Mouse (Mus musculus) heart, embryonic 13.5 days (tissue): ENCODE measurements at regions not wholly inside any gene's neighbourhood (a gene's known extent, or its start where the extent isn't known, plus 50 kb on each side); places are given as distances from the start of the nearest gene placed in this dataset.
A peak's percentile ranks its signal among the peaks of the same experiment; 100 is the strongest.

Experiments
- ATAC-seq: fragments of 200-750 bp; cut with Nextera tagmentation; 2 replicates; pipeline ENCODE4 v1.8.0; 2017; ENCODE audit warnings: moderate TSS enrichment; ENCODE audit not compliant: insufficient number of reproducible peaks, low FRiP score, low TSS enrichment; ENCODE audit errors: extremely low read depth
- H3K27ac ChIP-seq: fragments of 300-500 bp; sonication (generic); replicated peaks from 2 replicates; pipeline ENCODE4 v1.5.1; 2015; ENCODE audit warnings: moderate library complexity, mild to moderate bottlenecking, inconsistent platforms
- H3K27me3 ChIP-seq: fragments of 300-500 bp; sonication (generic); replicated peaks from 2 replicates; pipeline ENCODE4 v1.6.1; 2015; ENCODE audit warnings: mild to moderate bottlenecking, inconsistent platforms
- H3K36me3 ChIP-seq: fragments of 300-500 bp; sonication (generic); 2 replicates; pipeline ENCODE4 v1.6.1; 2015; ENCODE audit warnings: mild to moderate bottlenecking, inconsistent platforms
- H3K4me1 ChIP-seq: fragments of 300-500 bp; sonication (generic); 2 replicates; pipeline ENCODE4 v1.6.1; 2015; ENCODE audit warnings: inconsistent platforms
- H3K4me2 ChIP-seq: fragments of 300-500 bp; sonication (generic); 2 replicates; pipeline ENCODE4 v1.6.1; 2015; ENCODE audit warnings: inconsistent platforms, mild to moderate bottlenecking, moderate library complexity
- H3K4me3 ChIP-seq: fragments of 300-500 bp; sonication (generic); 2 replicates; pipeline ENCODE4 v1.5.1; 2015; ENCODE audit warnings: moderate library complexity, mild to moderate bottlenecking, inconsistent platforms
- H3K9ac ChIP-seq: fragments of 300-500 bp; sonication (generic); 2 replicates; pipeline ENCODE4 v1.6.1; 2015; ENCODE audit warnings: inconsistent platforms, mild to moderate bottlenecking, moderate library complexity
- H3K9me3 ChIP-seq: fragments of 300-500 bp; sonication (generic); 2 replicates; pipeline ENCODE4 v1.6.1; 2016; ENCODE audit warnings: inconsistent platforms
- WGBS: fragments of 180-500 bp; shearing (Covaris S2); methylation state at CpG from one replicate; pipeline ENCODE4 v1.1.7; 2015; ENCODE audit warnings: mixed read lengths; 5-methylcytosine and 5-hydroxymethylcytosine counted together

DNA sequence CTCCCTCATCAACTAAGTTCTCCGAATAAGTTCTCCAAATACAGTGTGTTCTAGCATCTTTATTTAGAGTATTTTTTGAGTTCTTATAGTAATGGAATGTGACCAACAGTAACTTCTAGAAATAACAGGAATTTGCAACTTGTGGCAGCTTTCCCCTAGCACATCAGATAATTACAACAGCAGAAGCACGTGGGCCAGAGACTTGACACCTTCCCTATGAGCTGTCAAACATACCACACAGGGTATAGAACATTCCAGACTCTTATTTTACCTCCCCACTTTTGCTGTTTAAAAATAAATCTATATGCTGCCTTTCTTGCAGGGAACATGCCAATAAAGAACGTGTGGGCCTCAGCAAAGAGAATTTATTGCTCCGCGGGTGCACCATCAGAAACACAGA, 77.4 kb upstream of the Commd8 start:
- no peak overlapping the region for H3K4me3 ChIP-seq
- no peaks in the 10 kb centered on the region for H3K4me1 ChIP-seq
- no peaks in the 10 kb centered on the region for H3K9me3 ChIP-seq
- no peak overlapping the region for H3K9ac ChIP-seq
- 75% methylated on average over 5 of the region's 5 CpGs for WGBS
- no peak for ATAC-seq
- H3K36me3 ChIP-seq: peaks cover 31% of the 10 kb centered on the region
- no peak overlapping the region for H3K4me2 ChIP-seq
- H3K27me3 ChIP-seq: no peaks in the 10 kb centered on the region
- no peak overlapping the region for H3K27ac ChIP-seq

DNA sequence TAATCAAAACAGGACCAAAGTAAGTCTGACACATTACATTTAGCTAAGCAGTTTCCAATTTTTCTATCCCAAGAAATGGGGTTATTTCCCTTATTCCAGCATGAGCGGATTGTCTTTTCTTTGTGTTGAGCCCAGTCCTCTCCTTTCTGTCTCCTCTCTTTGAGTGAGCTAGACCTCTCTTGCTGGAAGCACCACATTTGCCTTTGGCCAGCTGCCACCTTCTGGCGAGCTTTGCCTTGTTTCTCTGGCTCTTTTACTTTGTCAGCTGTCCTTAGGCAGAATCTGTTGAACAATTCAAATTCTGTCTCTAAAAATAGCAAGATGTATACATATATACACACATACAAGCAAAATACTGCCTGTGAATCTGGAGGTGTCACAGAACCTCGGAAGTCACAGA, 76.1 kb upstream of the Commd8 start:
- WGBS: 67% methylated on average over 3 of the region's 3 CpGs
- no peak for ATAC-seq
- H3K4me2 ChIP-seq: no peak overlapping the region
- no peak overlapping the region for H3K9ac ChIP-seq
- no peak overlapping the region for H3K4me3 ChIP-seq
- no peaks in the 10 kb centered on the region for H3K9me3 ChIP-seq
- H3K4me1 ChIP-seq: no peaks in the 10 kb centered on the region
- H3K27me3 ChIP-seq: no peaks in the 10 kb centered on the region
- H3K27ac ChIP-seq: no peak overlapping the region
- peaks cover 33% of the 10 kb centered on the region for H3K36me3 ChIP-seq

DNA sequence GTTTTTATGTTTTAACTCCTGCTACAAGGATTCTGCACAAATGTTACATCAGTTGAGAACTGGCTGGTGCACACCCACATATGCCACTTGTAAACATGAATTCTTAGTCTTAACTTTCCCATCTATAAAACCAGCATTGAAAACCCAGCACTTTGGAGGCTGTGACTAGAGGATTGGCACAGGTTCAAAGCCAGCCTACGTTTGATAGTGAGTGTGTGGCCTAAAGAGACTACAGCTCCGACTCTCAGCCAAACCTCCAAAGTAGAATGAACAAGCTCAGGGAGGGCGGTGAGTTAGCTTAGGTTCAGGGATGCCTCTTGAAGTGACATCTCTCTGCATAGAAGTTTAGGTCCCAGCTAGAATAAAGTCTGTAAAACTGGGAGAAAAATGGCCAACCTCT, 75.0 kb upstream of the Commd8 start:
- WGBS: 59% methylated on average over 3 of the region's 3 CpGs
- Histone ChIP-seq H3K4me2 (no peak overlapping the region), H3K36me3 (peaks cover 34% of the 10 kb centered on the region), H3K27ac (no peak overlapping the region), H3K9me3 (no peaks in the 10 kb centered on the region), H3K4me3 (no peak overlapping the region), H3K4me1 (no peaks in the 10 kb centered on the region), H3K27me3 (no peaks in the 10 kb centered on the region), H3K9ac (no peak overlapping the region)
- ATAC-seq: no peak

DNA sequence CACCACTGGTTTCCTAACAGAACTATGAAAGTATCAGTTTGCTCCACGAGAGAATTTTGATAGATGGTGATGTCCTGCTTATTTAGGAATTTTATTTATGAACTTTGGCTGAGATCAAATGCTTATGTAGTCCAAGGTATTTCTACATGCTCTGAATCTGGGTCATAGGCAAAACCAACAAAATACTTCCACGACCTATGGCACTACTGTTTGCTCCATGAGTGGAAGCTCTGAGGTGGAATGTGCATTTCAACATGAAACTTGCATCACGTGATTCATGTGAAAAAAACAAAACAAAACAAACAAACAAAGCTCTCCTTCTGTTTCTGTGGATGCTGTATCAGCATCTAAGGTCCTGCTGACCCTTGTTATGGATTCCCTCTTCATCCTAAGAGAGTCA, 73.5 kb upstream of the Commd8 start:
- Histone ChIP-seq H3K4me2 (no peak overlapping the region), H3K4me1 (no peaks in the 10 kb centered on the region), H3K9me3 (no peaks in the 10 kb centered on the region), H3K36me3 (peaks cover 20% of the 10 kb centered on the region), H3K27ac (no peak overlapping the region), H3K4me3 (no peak overlapping the region), H3K9ac (no peak overlapping the region), H3K27me3 (no peaks in the 10 kb centered on the region)
- WGBS: 78% methylated on average over 3 of the region's 3 CpGs
- no peak for ATAC-seq

DNA sequence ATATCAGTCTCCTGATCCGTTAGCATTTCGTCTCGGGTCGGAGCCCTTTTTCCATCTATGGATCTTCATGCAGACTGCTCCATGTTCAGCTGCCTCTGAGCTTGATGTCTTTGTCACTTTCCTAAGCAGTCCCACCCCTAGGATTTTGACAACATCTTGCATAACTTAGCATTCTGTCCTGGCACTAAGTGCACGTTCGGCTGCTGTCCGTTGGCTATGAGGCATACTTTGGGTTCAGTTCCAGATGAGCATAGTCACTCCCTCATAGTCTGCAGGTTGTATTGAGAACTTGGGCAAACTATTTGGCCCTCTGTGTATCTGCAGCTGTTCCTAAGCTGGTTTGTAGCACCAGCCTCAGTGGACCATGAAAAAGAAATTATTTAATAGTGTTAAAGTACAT, 72.3 kb upstream of the Commd8 start:
- ATAC-seq: no peak
- 87% methylated on average over 7 of the region's 7 CpGs for WGBS
- Histone ChIP-seq H3K4me2 (no peak overlapping the region), H3K36me3 (peaks cover 17% of the 10 kb centered on the region), H3K9me3 (no peaks in the 10 kb centered on the region), H3K27ac (no peak overlapping the region), H3K27me3 (no peaks in the 10 kb centered on the region), H3K4me3 (no peak overlapping the region), H3K9ac (no peak overlapping the region), H3K4me1 (no peaks in the 10 kb centered on the region)

DNA sequence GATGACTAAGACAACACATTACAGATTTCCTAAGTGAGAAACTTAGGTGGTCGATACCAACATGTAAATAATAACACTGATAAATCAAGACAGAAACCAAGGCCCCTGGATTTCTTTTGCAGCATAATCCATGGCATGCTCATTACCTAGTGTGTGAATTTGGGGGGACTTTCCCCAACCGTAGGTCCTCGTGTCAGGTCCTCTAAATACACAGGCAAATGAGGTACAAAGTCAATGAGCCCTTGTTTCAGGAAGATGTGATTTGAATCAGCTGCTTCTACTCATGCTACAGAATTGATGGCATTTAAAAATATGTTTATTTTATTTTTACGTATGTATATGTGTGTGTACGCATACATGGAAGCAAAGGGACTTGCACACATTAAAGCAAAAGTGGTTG, 59.0 kb upstream of the Commd8 start:
- no peak for ATAC-seq
- Histone ChIP-seq H3K4me1 (peaks cover 16% of the 10 kb centered on the region), H3K4me3 (no peak overlapping the region), H3K9me3 (no peaks in the 10 kb centered on the region), H3K27me3 (no peaks in the 10 kb centered on the region), H3K9ac (no peak overlapping the region), H3K4me2 (no peak overlapping the region), H3K27ac (no peak overlapping the region), H3K36me3 (0 out of 2 replicates have a peak, but pooled peaks cover 2% of the 10 kb centered on the region)
- 86% methylated on average over 5 of the region's 5 CpGs for WGBS

DNA sequence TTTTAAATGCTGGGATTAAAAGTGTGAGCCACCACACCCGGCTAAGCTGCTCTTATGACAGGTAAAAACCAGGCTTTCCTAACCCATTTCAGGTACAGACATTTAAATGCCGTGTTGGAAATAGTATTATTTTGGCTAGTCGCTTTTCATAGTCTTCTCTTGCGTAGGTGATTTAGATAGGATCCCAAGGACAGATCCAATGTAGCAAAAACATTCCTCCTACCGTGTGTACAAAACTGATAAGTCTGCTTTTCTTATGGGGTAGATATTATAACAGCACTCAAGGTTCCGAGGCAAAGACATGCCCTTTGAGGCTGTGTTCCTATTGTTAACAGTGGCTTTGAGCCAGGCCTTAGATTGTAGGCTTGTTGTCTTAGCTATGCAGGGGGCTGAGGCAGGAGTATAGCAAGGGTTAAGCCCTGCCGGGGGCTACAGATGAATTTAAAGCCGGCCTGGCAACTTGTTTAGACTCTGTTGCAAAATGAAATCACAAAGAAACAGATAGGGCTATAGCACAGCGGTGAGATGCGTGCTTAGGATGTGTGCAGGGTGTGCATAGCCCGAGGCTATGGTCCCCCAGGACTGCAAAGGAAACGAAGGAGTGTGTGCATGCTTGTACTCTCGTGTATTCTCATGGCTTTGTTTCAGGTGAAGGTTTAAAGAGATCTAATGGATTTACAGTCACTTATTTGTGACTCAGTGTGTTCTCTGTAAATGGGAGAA, 57.7 kb upstream of the Commd8 start:
- H3K27ac ChIP-seq: peak overlapping the region; percentile 34; the same call in 1 of the 2 replicates
- no peaks in the 10 kb centered on the region for H3K27me3 ChIP-seq
- H3K9me3 ChIP-seq: no peaks in the 10 kb centered on the region
- WGBS: 64% methylated on average over 13 of the region's 13 CpGs
- H3K4me1 ChIP-seq: peaks cover 16% of the 10 kb centered on the region
- peak overlapping the region; percentile 46; the same call in 1 of the 2 replicates for H3K4me2 ChIP-seq
- no peak for ATAC-seq
- no peak overlapping the region for H3K9ac ChIP-seq
- no peak overlapping the region for H3K4me3 ChIP-seq
- H3K36me3 ChIP-seq: 0 out of 2 replicates have a peak, but pooled peaks cover 2% of the 10 kb centered on the region

DNA sequence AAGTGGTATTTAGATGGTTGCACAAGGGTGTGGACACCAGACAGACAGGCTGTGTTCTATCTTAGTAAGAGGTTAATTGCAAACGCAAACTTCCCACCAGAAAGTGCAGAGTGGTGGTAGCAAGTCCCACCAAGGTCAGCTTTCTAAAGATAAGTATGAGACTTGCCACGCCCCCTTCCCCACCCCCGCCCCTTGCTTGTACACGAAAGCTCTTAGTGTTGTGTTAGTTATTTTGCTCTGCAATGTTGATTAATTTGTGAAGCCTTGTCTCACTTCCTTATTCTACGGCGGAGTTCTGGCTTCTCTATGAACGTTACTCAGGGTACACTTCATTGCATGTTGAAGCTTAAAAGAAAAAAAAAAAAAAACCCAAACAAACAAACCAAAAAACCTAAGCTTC, 57.1 kb upstream of the Commd8 start:
- 27% methylated on average over 7 of the region's 7 CpGs for WGBS

DNA sequence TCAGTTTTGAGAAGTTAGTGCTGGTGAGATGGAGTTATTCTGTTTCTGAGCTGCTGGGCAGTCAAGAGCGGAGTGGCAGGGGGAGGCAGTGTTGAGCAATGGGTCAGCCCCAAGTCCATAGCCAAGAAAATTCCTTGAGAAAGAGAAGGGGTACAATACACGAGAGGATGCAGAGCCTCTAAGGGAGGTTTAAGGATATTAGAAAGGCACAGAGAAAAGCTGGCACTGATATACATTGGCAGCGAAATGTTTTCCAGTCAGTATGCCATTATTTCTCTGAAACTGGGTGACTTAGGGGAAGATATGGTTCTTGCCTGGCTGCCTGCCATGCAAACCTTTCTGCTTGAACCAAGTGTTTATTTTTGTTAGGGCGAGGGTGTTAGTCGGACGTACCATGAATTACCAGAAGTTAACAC, 56.6 kb upstream of the Commd8 start:
- no peak; the same call in 1 of the 2 replicates for ATAC-seq

More for the DNA sequence above, 57.1 kb upstream of the Commd8 start:
- H3K4me2 ChIP-seq: peak overlapping the region; percentile 46
- no peaks in the 10 kb centered on the region for H3K9me3 ChIP-seq
- no peak for ATAC-seq
- H3K36me3 ChIP-seq: 0 out of 2 replicates have a peak, but pooled peaks cover 2% of the 10 kb centered on the region
- H3K9ac ChIP-seq: no peak overlapping the region
- no peak overlapping the region for H3K4me3 ChIP-seq
- no peaks in the 10 kb centered on the region for H3K27me3 ChIP-seq
- peaks cover 16% of the 10 kb centered on the region for H3K4me1 ChIP-seq
- H3K27ac ChIP-seq: peak overlapping the region; percentile 52; the same call in 1 of the 2 replicates

DNA sequence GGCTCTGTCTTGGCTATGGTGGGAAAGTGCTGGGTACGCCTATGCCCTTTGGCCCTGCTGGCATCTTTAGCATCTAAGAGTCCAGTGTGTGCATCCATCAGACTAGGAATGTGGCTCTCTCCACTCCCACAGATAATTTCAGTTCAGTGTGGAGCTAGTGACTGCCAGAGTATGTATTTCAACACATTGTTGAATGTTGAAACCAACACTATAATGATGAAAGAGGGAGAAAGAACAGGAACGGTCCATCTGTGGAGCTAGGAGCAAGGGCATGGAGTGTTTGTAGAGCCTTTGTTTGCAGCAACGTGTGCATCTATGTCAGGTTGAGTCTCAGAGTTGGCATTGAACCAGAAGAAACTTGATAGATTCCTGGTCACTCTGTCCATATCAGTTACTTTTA, 54.9 kb upstream of the Commd8 start:
- H3K27ac ChIP-seq: no peak overlapping the region
- 74% methylated on average over 3 of the region's 3 CpGs for WGBS

More for the DNA sequence above, 56.6 kb upstream of the Commd8 start:
- H3K4me1 ChIP-seq: peaks cover 21% of the 10 kb centered on the region
- WGBS: 26% methylated on average over 6 of the region's 6 CpGs
- peak overlapping the region; percentile 52; the same call in 1 of the 2 replicates for H3K27ac ChIP-seq
- 0 out of 2 replicates have a peak, but pooled peaks cover 2% of the 10 kb centered on the region for H3K36me3 ChIP-seq
- H3K27me3 ChIP-seq: no peaks in the 10 kb centered on the region
- no peaks in the 10 kb centered on the region for H3K9me3 ChIP-seq
- H3K4me3 ChIP-seq: no peak overlapping the region
- H3K9ac ChIP-seq: no peak overlapping the region
- peak overlapping the region; percentile 46 for H3K4me2 ChIP-seq

DNA sequence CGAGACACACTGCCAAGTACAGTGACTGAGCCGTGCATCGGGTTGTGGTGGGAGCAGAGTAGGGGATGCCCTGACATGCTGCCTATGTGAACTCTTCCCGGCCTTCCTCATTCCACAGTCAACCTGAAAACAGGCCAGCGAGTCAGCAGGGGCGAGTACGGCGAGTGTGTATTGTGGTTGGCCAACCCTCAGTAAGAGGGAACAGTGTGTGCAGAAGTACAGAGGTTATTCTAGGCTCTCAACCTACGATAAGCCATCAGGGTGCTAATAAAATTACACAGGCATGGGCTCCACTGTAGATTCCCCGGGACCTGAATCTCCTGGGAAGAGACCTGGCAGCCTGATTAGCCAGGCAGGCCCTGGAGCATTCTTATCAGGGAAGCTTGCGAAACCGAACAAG, 51.7 kb upstream of the Commd8 start:
- no peaks in the 10 kb centered on the region for H3K9me3 ChIP-seq
- peaks cover 19% of the 10 kb centered on the region for H3K4me1 ChIP-seq
- peak overlapping the region; percentile 5 for H3K4me2 ChIP-seq
- no peaks in the 10 kb centered on the region; the same call in 1 of the 2 replicates for H3K36me3 ChIP-seq
- H3K4me3 ChIP-seq: no peak overlapping the region
- H3K27ac ChIP-seq: no peak overlapping the region
- no peaks in the 10 kb centered on the region for H3K27me3 ChIP-seq
- H3K9ac ChIP-seq: no peak overlapping the region
- no peak for ATAC-seq
- 57% methylated on average over 12 of the region's 12 CpGs for WGBS

More for the DNA sequence above, 54.9 kb upstream of the Commd8 start:
- H3K4me2 ChIP-seq: no peak overlapping the region
- no peak for ATAC-seq
- no peak overlapping the region for H3K9ac ChIP-seq
- no peak overlapping the region for H3K4me3 ChIP-seq
- no peaks in the 10 kb centered on the region for H3K27me3 ChIP-seq
- no peaks in the 10 kb centered on the region for H3K9me3 ChIP-seq
- H3K4me1 ChIP-seq: peaks cover 29% of the 10 kb centered on the region
- no peaks in the 10 kb centered on the region for H3K36me3 ChIP-seq

DNA sequence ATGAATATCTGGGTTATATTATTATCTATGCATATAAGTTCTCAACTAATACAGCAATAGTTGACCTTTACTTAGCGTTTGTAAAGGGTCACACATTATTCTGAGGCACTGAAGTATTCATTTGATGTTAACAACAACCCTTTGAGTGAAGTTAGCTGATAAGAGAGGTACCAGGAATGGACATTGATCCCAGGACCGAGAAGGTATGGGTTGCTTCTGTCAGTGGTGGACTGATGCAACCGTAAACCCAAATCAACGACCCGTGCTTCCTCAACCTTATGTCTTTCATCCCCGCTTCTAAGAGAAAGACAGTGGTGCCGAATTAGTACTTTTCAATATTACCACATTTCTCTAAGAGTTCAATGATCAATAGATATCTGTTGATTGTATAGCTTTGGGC, 51.3 kb upstream of the Commd8 start:
- H3K36me3 ChIP-seq: peaks cover 4% of the 10 kb centered on the region; the same call in 1 of the 2 replicates
- no peaks in the 10 kb centered on the region for H3K27me3 ChIP-seq
- WGBS: 92% methylated on average over 7 of the region's 7 CpGs
- peaks cover 15% of the 10 kb centered on the region for H3K4me1 ChIP-seq
- no peak overlapping the region for H3K4me3 ChIP-seq
- no peak for ATAC-seq
- H3K27ac ChIP-seq: no peak overlapping the region
- peak overlapping the region; percentile 5 for H3K4me2 ChIP-seq
- no peaks in the 10 kb centered on the region for H3K9me3 ChIP-seq
- no peak overlapping the region for H3K9ac ChIP-seq
